Mouse (Mus musculus): ENCODE measurements at regions not wholly inside any gene's neighbourhood (a gene's known extent, or its start where the extent isn't known, plus 50 kb on each side); places are given as distances from the start of the nearest gene placed in this dataset.
"Not testable (repeated sequence)": the region's sequence is repeated elsewhere in the genome, so short reads cannot be mapped to it uniquely, and the experiment has no call there.

DNA sequence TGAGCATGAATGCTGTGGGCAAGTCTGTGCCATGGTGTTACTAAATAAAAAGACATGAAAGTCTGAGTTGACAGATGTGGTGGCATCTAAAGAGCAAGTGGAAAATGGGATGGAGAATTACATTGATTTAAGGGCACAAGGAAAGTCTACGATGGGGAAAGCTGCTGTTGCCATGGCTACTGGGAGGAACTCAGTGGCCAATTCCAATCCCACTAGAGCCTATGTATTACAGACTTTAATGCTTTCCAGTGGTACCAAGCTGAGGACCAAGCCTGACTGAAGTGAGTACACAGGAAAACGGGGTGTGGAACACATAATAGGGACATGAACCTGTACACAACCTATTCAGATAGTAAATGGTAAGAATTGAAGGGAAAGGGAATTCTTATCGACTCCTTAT, 654.9 kb downstream of the Trib2 start:
- in situ Hi-C loops (cut with MboI; ENCODE audit: unreplicated experiment in 2 of 2): no loop called here

DNA sequence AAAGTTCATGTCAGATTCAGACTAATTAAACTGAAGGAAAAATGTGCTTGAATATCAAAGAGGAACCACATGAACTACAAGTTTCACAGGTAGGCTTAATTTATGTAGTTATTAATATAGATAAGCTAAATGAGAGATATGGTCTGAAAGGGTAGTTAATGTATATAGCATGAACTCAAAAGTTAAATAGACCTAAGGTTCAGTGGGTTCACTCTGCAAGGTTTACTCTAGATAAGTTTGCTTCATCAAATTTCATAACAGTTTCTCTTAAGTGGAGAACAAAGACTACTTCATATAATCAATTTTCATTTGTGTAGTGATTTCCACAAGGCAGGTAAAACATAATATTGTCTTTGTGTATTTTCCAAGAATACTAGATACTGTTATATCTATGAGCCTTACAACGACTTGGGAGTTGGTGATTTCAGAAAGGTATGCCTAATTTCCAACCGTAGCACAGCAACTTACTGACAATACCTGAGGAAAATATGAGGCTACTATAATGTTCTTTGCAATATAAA, 656.2 kb downstream of the Trib2 start:
- in situ Hi-C loops (cut with MboI; ENCODE audit: unreplicated experiment in 2 of 2): no loop called here

DNA sequence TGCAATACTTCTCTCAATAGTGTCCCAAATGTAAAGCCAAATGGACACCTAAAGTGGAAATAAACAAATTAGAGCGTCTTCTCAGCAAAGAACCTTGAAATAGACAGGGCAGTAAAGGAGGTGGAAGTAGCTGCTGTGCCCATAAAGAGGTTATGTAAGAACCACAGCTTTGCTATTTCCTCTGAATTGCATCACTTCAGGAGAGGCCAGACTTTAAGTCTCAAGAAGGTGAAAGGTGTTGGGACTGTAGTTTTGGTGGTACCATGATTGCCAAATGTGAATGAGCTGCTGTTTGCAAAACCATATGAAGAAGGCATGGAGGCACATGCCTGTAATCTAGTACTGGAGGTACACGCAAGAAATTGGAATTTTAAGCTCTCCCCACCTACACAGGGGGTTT, 670.3 kb downstream of the Trib2 start:
- in situ Hi-C loops (cut with MboI; ENCODE audit: unreplicated experiment in 2 of 2): no loop called here

DNA sequence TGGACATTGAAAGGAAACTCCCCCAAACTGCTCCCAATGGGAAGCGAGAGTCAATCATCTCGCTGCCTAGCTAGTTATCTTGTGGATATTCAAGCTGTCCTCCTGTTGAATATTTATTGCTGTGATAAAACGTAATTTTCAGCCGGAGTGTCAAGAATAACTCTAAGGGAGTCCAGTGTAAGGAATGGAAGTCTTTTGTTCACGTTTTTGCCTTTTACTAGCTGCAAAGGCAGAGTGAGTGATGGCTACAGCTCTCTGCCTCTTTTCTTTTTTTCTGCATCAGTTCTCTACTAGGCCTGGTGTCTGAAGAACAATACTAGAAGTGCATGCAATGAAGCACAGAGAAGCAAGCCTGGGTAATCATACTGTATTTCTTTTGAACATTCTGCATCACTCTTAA, 679.7 kb downstream of the Trib2 start:
- in situ Hi-C loops (cut with MboI; ENCODE audit: unreplicated experiment in 2 of 2): no loop called here

DNA sequence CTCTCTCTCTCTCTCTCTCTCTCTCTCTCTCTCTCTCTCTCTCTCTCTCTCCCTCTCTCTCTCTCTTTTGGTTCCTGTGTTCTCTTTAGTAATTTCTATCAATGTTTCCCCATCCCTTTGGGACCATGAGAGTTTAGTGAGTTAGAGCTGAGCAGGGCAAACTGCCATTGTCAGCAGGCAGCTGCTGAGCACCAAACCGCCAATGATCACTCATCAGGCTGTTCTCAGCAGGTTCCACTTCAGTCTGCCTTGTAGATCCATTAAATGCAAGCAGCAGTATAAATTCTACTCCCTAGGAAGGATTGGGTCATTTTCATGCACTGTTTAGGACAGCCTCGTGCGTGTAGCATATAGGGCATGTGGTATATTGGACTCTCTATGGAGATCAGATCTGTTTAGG, 692.5 kb downstream of the Trib2 start:
- in situ Hi-C loops (cut with MboI; ENCODE audit: unreplicated experiment in 2 of 2): no loop called here

DNA sequence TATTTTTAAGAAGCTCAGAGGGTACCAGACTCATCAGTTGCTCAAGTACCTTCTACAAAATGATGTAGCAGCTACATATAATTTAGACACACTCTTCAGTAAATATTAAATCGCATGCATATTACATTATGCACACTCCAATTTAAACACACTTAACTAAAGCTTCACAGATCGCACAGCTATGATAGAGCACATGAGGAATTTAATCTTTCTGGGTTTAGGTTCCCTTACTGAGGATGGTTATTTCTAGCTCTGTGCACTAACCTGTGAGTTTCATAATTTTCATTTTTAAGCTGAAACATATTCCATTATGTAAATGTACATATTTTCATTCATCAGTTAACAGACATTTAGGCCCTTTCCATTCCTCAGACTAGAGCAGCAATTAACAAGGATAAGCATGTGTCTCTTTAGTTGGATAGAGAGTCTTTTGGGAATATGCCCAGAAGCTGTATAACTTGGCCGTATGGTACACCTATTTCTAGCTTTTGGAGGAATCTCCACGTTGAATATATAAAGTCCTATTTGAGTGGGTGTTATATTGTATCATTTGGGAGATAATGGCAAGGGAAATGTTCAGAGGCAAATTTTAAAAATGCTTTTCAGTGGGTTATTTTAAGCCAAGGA, 694.0 kb downstream of the Trib2 start:
- in situ Hi-C loops (cut with MboI; ENCODE audit: unreplicated experiment in 2 of 2): no loop called here

DNA sequence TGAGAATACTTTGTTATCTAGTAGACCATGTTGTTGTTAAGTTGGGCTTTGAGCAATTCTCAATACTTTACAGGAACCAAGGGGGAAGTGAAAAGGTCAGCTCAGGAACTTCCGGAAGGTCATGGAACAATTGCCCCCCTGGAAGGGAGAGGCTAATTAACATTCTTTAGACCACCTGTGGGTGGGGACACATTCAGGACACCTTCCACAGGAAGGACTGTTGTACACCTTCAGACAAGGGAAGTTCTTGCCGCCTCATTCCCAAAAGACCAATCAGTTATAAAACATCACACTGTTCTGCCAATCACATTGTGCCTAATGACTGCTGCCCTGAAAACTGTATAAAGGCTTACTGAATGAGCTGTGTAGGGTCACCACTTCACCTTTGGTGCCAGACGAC, 701.2 kb downstream of the Trib2 start:
- in situ Hi-C loops (cut with MboI; ENCODE audit: unreplicated experiment in 2 of 2): no loop called here

DNA sequence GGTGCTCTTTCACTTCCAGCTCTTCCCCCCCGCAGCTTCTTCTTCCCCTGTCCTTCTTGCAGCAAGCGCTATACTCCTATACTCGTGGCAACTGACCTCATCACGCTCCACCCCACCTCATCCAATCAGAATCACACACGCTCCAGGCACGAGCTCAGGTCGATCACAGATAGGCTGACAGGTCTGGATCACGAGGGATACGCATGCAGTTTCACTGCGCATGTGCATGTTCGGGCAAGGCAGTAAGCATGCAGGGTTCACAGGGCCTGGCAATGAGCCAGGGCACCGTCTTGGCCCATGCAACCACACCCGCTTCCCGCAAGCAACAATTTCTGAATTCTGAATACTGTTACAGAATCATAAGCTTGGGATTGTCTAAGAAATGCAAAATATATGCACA, 701.9 kb downstream of the Trib2 start:
- in situ Hi-C loops (cut with MboI; ENCODE audit: unreplicated experiment in 2 of 2): no loop called here

DNA sequence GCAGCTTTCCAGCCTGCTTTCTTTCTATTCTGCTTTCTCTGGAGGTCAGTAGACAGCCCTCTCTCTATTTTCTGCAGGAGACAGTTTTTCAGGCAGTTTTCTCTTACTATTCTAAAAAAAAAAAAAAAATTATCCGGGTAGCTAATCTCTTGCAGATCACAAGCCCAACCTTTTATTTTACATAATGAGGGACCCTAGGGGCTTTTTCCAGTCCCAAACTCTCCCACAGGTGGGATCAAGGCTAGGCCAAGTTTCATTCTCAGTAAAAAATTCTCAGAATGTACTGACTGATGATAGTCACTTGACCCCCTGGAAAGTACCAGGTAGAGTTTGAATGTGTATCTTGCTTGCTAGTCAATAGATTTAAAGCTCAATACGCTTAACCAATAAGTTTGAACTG, 705.7 kb downstream of the Trib2 start:
- in situ Hi-C loops (cut with MboI; ENCODE audit: unreplicated experiment in 2 of 2): no loop called here

DNA sequence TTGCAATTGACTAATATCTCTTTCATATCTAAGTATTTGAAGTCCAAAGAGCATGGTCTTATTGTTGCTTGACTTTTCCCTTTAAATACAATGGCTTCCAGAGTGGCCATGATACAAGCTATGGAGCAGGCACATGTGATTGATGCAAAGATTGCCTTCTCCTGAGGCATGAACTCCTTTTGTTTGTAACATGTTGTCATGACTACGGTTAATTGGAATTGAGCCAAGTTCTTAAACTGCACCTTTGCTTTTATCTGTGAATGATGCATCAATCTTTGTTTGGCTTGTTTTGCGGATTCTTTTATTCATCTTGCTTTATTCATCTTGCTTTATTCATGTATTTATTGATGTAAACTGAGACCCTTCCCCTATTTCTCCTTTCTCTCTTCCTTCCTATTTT, 711.8 kb downstream of the Trib2 start:
- in situ Hi-C loops (cut with MboI; ENCODE audit: unreplicated experiment in 2 of 2): no loop called here

DNA sequence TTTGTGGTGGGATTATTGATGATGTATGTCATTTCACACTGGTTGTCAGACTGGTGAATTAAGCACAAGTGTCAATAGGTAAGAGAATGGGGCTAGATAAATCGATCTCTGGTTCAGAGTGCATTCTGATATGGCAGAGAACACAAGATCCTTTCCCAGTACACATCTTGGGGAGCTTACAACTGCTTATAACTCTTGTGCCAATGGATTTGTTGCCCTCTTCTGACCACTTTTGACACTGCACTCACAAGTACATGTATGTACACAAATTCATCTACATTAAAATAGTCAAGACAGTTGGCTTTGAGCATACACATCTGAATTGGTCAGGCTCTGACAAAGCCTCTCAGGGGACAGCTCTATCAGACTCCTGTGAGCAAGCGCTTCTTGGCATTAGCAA, 738.1 kb downstream of the Trib2 start:
- in situ Hi-C loops (cut with MboI; ENCODE audit: unreplicated experiment in 2 of 2): no loop called here

DNA sequence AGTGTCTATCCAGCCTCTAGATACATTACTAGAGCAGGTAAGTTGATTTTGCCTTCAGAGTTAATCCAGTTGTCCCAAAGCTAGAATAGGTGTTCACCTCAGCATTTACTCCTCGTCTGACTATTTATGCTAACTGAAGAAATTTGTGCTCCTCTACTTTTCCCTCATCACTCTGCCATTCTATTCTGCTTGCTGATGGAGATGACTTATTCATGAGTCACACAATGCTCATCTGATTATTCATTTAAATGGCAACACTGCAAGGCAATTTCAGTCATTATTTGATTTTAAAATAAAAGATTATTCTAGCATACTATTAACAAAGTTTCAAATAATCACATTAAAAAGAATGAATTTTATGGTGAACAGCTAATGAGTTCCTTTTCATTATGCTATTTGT, 752.4 kb downstream of the Trib2 start:
- in situ Hi-C loops (cut with MboI; ENCODE audit: unreplicated experiment in 2 of 2): no loop called here

DNA sequence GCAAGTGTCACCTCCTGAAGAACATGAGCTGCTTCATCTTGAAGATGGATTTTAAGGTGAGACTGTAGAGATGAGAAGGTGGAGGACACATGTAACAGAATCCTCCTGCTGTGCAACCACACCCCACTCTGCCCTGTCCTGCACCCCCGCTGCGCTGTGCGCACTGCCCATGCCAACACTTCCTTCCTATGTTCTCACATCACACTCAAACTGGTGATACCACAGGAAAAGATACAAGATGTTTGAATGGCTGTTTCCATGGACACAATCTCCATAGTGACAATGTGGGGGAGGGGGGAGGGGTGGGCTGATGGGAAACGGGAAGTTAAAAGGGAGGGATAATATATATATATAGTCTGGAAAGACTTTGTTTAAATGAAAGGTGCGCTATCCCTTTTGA, 765.3 kb downstream of the Trib2 start:
- in situ Hi-C loops (cut with MboI; ENCODE audit: unreplicated experiment in 2 of 2): no loop called here

DNA sequence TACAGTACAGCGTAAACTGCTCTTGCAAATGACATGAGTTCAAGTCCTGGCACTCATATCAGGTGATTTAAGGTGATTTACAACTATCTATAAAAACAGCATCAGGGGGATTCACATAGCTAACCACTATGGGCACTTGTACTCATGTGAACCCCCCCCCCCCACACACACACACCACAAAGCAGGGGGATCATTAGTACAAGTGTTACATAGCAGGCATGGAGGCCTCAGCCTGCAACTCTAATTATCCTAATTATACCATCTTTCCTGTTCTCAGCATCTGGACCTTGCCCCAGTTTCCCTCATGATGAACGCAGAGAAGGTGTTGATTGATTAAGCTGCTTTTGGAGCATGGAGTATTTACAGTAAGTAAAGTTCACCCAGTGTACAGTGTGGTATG, 773.5 kb downstream of the Trib2 start:
- in situ Hi-C loops (cut with MboI; ENCODE audit: unreplicated experiment in 2 of 2): no loop called here

DNA sequence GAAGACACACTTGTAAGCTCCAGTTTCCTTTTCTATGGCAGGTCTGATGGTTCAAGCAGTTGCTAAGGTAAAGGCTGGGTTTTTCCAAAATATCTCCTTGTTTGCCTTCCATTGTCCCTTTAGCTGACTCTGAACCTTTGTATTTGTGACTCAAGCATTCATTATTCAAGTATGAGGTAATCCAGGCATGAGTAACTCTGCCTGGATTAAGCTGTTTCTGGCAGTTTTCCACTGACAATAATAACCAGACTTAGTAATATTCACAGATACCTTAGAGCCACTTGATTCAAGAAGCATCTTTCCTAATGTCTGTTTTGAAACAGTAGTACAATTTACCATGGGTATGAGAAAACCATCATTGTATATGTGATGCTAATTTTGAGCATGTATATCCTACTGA, 805.6 kb downstream of the Trib2 start:
- in situ Hi-C loops (cut with MboI; ENCODE audit: unreplicated experiment in 2 of 2): no loop called here

DNA sequence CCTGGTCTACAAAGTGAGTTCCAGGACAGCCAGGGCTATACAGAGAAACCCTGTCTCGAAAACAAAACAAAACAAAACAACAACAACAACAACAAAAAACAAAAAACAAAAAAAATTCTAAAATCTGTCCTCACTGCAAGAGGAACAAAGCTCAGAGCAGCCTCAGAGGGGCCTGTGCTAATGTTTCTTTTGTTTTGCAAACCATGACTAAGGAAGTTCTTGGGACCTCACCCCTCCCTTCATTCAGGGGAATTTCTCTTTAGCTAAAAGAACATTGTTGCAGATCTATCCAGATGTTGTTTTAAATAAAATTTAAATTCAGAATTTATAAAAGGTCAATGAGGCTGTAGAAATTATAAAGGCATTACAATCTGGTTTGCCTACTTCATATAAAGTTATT, 814.3 kb downstream of the Trib2 start:
- in situ Hi-C loops (cut with MboI; ENCODE audit: unreplicated experiment in 2 of 2): not testable (repeated sequence)

Measured in v-Abl transformed pro-B cells (cell line).